Mouse (Mus musculus) heart, postnatal 36 days (tissue): Measurements from ENCODE around the gene 2210408I21Rik. TPM values are rescaled to one million over a fixed set of nuclear protein-coding genes. Genes with fewer than 3 reads are reported as not detected.

Experiments used
- DNase-seq, 2 experiments: peaks; one replicate each; pipeline ENCODE4 v3.0.0; 2021 to 2022
- intact Hi-C: fragments of 180-260 bp; cut with DNase I; formaldehyde crosslinking; loops from one replicate; pipeline ENCODE4 v1.15.1; 2025
- total RNA-seq, 2 experiments: library from RNA; stranded (reverse); gene quantifications; 2 replicates each; pipeline ENCODE4 v1.2.3; 2021

2210408I21Rik gene
- total RNA-seq, 2 experiments from 2014 or later = 4.6 to 5.7 TPM

DNA sequence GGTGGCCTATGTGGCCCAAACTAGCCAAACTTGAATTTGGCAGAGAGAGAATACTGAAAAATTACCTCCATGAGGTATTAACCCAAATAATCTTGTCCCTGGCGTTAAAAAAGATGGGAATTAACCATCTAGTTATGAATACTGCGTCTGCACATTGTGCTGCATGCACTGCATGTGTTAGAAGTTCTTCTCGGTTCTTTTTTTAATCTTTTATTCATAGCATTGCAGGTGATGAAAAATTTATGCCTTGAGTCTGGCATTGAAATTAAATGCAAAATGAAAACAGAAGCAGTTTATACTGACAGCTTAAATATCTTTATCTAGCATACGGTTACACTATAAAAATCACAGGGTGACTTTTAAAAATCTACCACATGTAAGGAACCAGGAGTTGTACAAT lies 341.1 kb downstream of the 2210408I21Rik start:
- no peak for DNase-seq
- intact Hi-C loops = no loop called here

DNA sequence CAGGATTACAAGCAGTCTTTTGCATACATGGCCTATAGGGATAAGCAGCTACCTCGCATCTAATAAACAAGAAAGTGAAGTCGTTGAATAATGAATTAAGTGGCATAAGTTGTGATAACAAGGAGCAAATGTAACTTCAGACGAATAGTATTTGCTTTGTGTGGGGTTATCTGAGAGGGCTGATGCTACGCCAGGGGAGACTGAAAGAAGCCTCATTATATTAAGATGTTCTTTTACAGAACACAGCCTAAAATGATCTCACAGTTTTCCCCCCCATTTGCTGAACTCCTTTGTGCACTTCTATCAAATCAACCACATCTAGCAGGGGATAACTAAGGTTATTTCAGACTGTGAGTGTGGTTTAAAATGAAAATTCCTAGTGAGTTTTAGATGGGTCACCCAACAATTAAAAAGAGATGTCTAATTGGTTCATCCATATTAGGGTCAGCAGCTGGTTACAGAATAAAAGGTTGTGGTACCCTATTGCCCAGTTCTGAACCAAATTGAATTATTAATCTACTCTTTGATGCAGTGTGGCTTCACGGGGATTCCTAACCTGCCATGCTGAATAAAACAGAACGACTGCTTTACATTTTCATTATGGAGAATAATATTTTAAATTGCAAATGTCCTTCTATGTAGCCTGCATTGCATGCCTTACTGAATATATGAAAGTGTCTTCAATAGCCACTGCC lies 343.2 kb downstream of the 2210408I21Rik start:
- intact Hi-C loops = no loop called here

DNA sequence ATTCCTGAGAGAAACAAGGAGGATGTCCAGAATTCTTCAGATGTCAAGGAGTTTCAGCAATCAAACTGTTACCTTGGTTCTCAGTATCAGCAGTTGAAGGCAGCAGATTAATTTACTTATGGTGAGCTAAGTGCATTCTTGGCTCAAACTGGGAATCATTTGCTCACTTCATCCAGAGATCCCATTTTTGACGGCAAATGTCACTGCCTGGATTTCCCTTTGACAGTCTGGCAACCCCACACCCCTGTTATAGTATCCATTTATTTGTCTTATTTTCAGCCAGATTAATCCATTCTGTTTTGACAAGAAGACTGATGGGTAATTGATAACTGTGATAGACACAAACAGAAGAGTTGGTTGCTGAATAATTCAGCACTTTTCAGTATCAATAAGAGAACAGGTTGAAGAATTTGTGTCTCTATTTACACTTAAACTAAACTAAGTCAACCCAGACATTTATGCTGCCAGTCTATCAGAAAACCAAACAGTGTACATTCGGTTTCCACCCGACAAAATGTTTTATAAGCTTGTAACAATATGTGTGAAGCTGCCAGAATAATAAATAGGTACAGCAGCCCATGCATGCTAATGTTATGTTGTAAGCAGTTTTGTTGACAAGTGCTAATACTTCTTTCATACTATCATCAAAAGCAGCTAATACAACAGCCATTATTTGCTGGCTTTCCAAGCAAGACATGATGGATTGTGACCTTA lies 354.8 kb downstream of the 2210408I21Rik start:
- intact Hi-C loops = no loop called here
- no peak for DNase-seq

More for the DNA sequence above, 343.2 kb downstream of the 2210408I21Rik start:
- no peak for DNase-seq

DNA sequence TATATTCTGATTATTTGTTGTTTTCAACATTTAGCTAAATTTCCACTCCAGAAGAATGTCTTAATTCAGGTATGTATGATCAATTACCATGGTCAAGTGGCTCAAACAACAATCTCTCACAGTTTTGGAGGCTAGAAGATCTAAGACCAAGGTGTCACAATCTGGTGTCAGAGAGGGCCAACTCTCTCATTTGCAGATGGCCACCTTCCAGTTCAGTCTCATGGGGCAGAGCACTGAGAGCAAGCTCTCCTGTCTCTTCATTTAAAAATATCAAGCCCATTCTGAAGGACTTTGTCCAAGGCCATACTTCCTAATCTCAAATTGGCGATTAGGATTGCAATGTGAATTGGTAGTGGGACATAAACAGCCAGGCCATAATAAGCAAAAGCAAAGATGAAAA lies 378.7 kb downstream of the 2210408I21Rik start:
- intact Hi-C loops = no loop called here
- DNase-seq = no peak

DNA sequence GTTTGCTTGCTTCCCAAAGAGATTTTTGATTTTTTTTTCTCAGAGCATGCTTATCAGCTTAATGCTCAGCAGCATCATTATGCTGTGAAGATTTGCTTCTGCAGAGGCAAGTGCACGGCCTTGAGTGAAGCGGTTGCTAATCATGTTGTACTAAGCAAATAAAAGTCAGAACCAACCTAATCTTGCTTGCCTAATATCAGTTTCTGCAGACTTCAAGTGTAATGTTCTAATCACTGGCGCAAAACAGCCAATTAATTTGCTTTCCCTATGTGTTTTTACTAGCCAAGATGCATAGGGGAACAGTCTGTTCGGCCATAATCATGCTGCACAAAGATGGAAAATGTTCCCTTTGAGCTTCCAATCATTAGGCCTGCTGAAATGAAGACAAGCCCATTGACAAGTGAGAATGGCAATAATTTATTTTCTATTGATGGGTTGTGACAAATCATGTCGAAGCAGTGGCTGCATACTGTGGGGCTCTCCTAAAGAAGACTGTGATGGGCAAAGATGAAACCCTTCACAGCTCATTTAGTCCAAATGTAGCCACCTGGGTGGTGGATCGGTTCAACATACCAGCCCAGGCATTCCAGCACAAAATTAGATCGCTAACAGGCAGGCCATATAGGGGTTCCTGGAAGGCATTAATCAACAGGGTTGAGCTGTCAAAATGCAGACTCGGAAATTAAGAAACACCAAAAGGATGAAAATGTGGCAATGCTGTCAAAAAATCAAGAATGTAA lies 393.8 kb downstream of the 2210408I21Rik start:
- intact Hi-C loops = no loop called here
- no peak for DNase-seq

DNA sequence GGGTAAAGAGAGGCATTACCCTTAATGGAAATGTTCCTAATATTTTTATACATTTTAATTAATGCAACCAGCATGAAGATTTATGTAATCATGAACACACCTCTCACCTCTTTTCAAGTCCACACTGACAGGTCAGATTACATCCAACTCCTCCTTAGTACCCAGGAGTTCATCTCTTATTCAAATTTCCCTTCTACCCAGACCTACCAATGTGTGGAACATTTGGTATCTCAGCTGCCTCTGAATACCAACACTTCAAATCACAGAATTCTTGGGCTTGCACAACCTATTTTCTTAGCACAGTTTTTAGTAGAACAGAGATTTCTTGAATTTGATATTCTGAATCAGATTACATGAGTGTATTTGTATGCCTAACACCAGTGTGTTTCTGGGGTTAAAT lies 394.4 kb downstream of the 2210408I21Rik start:
- DNase-seq = no peak

DNA sequence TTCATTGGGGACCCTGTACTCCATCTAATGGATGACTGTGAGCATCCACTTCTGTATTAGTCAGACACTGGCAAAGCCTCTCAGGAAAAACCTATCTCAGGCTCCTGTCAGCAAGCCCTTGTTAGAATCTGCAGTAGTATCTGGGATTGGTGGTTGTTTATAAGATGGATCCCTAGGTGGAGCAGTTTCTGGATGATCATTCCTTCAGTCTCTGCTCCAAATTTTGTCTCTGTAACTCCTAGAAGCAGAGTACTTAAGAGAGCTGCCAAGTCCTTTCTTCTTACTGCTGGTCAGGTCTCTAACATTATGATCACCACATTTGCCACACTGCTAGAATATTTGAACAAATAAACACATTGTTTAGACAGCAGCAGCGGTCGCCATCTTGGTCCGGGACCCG lies 402.1 kb downstream of the 2210408I21Rik start:
- DNase-seq = no peak
- intact Hi-C loops = no loop called here

More for the DNA sequence above, 394.4 kb downstream of the 2210408I21Rik start:
- intact Hi-C loops = no loop called here

DNA sequence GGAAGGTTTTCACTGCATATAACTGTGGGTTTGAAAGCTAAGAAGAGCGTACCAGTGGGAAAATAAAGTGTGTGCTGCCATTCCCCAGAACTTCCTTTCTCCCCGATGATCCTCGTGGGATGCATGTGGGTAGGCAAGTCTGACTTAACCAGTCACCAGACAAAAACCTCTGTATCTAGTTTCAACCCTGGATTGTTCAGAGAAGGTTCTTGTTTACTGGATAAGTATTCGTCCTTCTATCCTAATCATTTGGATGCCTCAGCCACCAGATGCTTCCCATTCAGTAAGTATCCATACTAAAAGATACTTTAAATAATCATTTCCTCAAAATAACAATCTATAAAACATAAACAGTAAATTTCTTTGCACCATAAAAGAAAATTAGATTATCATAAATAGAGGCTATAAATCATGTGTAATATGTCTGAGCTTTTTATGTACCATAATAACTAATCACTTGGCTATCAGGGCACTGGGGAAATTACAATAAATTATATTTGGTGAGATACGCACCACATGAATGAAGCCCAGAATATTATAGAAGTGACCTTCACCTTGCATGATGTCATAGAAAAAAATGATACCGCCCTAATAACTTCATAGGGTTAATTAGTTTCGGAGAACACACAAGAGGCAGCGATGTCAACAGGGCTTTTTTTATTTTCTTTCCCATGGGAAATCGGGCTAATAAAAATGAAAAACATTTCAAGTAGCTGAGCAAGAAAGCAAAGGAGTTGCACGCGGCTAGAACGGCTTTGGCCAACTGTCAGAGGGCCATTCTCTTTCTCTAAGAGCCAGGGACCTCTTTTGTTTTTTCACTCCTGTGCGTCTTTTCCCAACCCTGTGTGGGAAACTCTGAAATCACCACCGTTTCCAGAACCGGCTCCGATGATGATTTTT lies 412.4 kb downstream of the 2210408I21Rik start:
- intact Hi-C loops = no loop called here
- DNase-seq = no peak

DNA sequence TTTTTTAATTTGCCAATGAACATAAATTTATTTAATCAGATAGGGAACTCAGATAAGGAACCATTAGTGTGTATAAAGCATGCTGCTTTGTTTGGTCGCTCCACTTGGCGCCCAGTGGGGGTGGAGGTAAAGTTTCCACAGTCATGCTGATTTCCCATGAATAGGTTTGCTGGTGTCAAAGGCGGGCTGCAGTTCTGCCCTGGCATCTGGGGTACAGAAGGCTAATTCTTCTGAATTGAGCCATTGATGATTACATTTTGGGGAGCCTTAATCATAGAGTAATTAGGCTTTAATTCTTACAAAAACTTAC lies 413.0 kb downstream of the 2210408I21Rik start:
- intact Hi-C loops = no loop called here
- no peak for DNase-seq

DNA sequence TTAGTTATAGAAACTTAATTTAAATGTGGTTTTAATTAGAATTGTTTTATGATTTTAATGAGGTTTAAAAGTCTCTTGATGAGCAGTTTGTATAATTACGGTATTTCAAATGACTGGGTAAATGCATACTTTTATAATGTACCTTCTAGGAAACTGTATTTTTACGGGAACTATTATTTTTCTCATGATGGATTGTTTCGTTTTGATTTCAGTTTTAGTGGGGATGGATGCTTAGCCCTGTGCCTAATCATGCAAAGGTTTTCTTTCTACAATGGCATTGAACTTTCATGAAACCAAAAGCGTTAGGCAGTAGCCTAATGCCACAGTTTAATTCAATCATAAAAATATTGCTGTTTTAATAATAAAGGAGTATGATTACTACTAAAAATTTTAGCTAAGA lies 413.4 kb downstream of the 2210408I21Rik start:
- intact Hi-C loops = no loop called here
- no peak for DNase-seq

DNA sequence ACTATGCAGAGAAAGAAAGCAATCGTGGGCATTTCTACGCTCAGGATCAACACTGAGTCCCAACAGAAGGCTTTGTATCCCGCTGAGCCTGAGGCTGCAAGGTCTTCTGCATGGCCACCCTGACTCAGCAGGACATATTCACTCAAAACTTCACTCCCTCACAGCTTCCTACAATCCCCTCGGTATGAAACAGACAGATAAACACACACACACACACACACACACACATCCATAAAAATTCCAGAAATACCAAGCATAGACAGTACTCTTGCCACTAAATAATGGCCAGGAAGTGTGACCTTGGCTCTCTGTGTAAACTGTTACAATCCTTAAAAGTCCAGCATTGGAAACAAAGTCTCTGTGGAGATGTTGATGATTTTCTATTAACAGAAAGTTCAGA lies 458.7 kb downstream of the 2210408I21Rik start:
- DNase-seq = no peak
- intact Hi-C loops = no loop called here

DNA sequence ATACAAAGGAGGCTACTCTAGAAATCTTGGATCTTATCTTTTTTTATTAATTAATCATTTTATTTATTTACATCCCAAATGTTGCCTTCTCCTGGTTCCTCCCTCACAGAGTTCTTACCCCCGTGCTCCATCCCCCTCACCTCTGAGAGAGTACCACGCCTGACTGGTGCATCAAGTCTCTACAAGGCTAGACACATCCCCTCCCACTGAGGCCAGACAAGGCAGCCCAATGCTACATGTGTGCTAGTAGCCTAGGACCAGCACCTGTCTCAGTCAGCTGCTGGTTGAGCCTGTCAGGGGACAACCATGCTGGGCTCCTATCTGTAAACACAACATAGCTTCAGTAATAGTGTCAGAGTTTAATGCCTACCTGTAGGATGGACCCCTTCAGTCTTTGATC lies 480.0 kb downstream of the 2210408I21Rik start:
- no peak for DNase-seq
- intact Hi-C loops = no loop called here

Other genes starting within 250 kb of the 2210408I21Rik start
- 10 to 100 TPM; 22.2 to 24.4 TPM for gene Slf1, start 67 bp upstream of the 2210408I21Rik start, total RNA-seq